Mouse (Mus musculus) heart, embryonic 10.5 days (tissue): ENCODE results near the gene Cdh5. TPM values are rescaled to one million over a fixed set of nuclear protein-coding genes. Genes with fewer than 3 reads are reported as not detected.
"Not testable (repeated sequence)": the region's sequence is repeated elsewhere in the genome, so short reads cannot be mapped to it uniquely, and the experiment has no call there.

ENCODE experiments used
- DNase-seq: peaks from one replicate; pipeline ENCODE4 v3.0.0-alpha.2; 2017; ENCODE audit warnings: low spot score
- H3K27ac ChIP-seq: fragments of 300-500 bp; sonication (generic); 2 replicates; pipeline ENCODE4 v1.5.1; 2016; ENCODE audit warnings: mild to moderate bottlenecking
- H3K27me3 ChIP-seq: fragments of 300-500 bp; sonication (generic); 2 replicates; pipeline ENCODE4 v1.6.1; 2016; ENCODE audit warnings: mild to moderate bottlenecking; ENCODE audit not compliant: poor library complexity, insufficient read depth, severe bottlenecking
- H3K36me3 ChIP-seq: fragments of 300-500 bp; sonication (generic); 2 replicates; pipeline ENCODE4 v1.6.1; 2016; ENCODE audit warnings: mild to moderate bottlenecking, moderate library complexity
- H3K4me1 ChIP-seq: fragments of 300-500 bp; sonication (generic); 2 replicates; pipeline ENCODE4 v1.6.1; 2016; ENCODE audit warnings: mild to moderate bottlenecking
- H3K4me3 ChIP-seq: fragments of 300-500 bp; sonication (generic); 2 replicates; pipeline ENCODE4 v1.5.1; 2016; ENCODE audit warnings: mild to moderate bottlenecking, moderate library complexity
- H3K9me3 ChIP-seq: fragments of 300-500 bp; sonication (generic); 2 replicates; pipeline ENCODE4 v1.6.1; 2016; ENCODE audit warnings: mild to moderate bottlenecking, moderate library complexity
- WGBS: fragments of 180-500 bp; shearing (Covaris S2); methylation state at CpG from one replicate; pipeline ENCODE4 v1.1.7; 2016; 5-methylcytosine and 5-hydroxymethylcytosine counted together
- polyA plus RNA-seq: library from polyadenylated mRNA; unstranded; fragments of >200 nt; fragmentation: Nextera tagmentation; extraction: Ambion mirVana; gene quantifications from 2 replicates; pipeline ENCODE4 v1.2.1, GENCODE M21; 2016

Cdh5 gene
- polyA plus RNA-seq, 1 experiment from 2014 or later = 34.1 TPM

DNA sequence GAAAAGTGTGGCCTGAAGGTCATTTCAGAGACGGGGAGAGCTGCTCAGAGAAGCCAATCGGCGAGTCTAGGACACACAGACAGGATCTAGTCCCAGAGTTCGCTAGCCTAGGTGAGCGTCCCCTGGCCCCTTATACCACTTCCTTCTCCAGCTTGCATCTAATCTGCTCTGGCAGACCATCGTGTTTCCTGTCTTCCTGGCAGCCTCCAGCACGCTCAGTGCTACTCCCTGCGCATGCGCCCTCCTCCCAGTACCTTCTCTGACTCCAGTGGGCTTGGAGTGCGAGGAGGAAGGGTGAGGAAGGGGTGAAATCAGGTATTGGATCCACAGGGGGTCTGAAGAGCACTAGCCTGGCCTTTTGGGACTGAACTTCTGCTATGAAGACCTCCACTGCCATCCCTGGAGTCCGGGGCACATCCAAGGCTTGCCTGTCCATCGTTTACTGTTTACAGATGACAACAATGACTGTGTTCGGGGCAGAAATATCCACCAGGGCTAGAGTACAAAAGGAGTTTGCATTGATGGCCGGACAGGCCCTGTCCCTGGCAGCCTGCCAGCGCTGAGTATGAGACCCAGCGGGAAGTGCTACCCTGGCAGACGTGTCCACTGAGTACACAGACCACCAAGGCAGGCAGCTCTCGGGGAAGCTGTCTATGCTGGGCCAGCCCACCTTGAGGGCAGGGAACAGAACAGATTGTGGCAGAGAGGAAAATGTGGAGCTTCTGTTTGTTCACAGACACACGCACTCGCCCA lies 1.9 kb upstream of the Cdh5 start:
- DNase-seq = no peak
- no peak overlapping the region for H3K4me3 ChIP-seq
- H3K27me3 ChIP-seq = no peaks in the 10 kb centered on the region
- 55% methylated on average over 20 of the region's 20 CpGs for WGBS
- H3K36me3 ChIP-seq = no peaks in the 10 kb centered on the region
- peak overlapping the region; percentile 73 for H3K27ac ChIP-seq
- peaks cover 37% of the 10 kb centered on the region for H3K4me1 ChIP-seq
- no peaks in the 10 kb centered on the region for H3K9me3 ChIP-seq

- DNase-seq, H3K36me3 ChIP-seq, H3K9me3 ChIP-seq, H3K4me3 ChIP-seq, H3K27me3 ChIP-seq: not testable (repeated sequence)
- Histone ChIP-seq H3K4me1 (peaks cover 31% of the 10 kb centered on the region), H3K27ac (peak overlapping the region; percentile 71; the same call in 1 of the 2 replicates)
- whole genome bisulfite sequencing = 94% methylated on average over 6 of the region's 6 CpGs
Measured at GRCm38 (mm10) chr8:104100724-104101123, 701 bp upstream of the Cdh5 start.

GRCm38 (mm10) chr8:104103462-104103861 lies 2.0 kb downstream of the Cdh5 start:
- H3K9me3 ChIP-seq = no peaks in the 10 kb centered on the region
- peak overlapping the region; percentile 71; the same call in 1 of the 2 replicates for H3K27ac ChIP-seq
- no peaks in the 10 kb centered on the region for H3K36me3 ChIP-seq
- H3K4me1 ChIP-seq = peaks cover 41% of the 10 kb centered on the region
- H3K27me3 ChIP-seq = no peaks in the 10 kb centered on the region
- WGBS = 60% methylated on average over 7 of the region's 7 CpGs
- H3K4me3 ChIP-seq = peak overlapping the region; percentile 50
- DNase-seq = no peak

GRCm38 (mm10) chr8:104105768-104106167 lies 4.3 kb downstream of the Cdh5 start:
- no peaks in the 10 kb centered on the region for H3K27me3 ChIP-seq

DNA sequence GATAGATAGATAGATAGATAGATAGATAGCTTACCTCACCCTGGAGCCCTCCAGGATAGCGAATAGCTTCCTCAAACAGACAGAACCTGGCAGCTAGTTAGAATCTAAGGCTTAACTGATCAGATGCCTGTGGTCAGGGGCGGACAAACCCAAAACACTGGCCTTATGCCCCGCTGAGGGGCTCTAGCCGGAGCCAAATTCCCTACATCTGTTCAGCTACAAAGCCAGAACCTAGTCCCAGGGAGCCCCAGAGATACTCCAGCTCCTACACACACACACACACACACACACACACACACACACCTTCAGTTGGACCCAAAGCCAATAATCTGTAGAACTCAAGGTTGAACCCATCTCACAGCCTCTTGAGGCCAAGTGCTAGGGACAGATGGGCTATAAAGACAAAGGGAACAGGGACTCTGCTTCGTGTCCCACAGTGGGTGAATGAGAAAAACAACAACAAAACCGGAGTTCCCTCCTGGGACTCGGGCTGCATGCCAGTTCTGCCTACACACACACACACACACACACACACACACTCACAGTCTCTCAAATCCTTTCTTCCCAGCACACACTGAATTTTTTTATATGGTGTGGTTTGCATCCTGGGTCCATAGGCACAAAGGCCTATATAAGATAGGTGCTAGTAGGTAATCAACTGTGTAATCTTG lies 5.0 kb downstream of the Cdh5 start:
- DNase-seq = no peak
- H3K4me3 ChIP-seq = no peak overlapping the region

More at GRCm38 (mm10) chr8:104105768-104106167, 4.3 kb downstream of the Cdh5 start:
- 56% methylated on average over 6 of the region's 6 CpGs for WGBS
- Histone ChIP-seq H3K27ac (no peak overlapping the region), H3K36me3 (no peaks in the 10 kb centered on the region), H3K4me1 (peaks cover 27% of the 10 kb centered on the region), H3K9me3 (no peaks in the 10 kb centered on the region), H3K4me3 (no peak overlapping the region)
- DNase-seq = no peak

GRCm38 (mm10) chr8:104107111-104107510 lies 5.7 kb downstream of the Cdh5 start:
- no peaks in the 10 kb centered on the region for H3K27me3 ChIP-seq
- no peak overlapping the region for H3K27ac ChIP-seq
- no peaks in the 10 kb centered on the region for H3K9me3 ChIP-seq
- H3K36me3 ChIP-seq = 0 out of 2 replicates have a peak, but pooled peaks cover under 1% of the 10 kb centered on the region
- DNase-seq = no peak
- peaks cover 19% of the 10 kb centered on the region for H3K4me1 ChIP-seq
- H3K4me3 ChIP-seq = no peak overlapping the region

More for the DNA sequence above, 5.0 kb downstream of the Cdh5 start:
- Histone ChIP-seq H3K4me1 (peaks cover 23% of the 10 kb centered on the region), H3K27ac (no peak overlapping the region), H3K36me3 (no peaks in the 10 kb centered on the region), H3K27me3 (no peaks in the 10 kb centered on the region), H3K9me3 (no peaks in the 10 kb centered on the region)
- WGBS = 81% methylated on average over 6 of the region's 7 CpGs

GRCm38 (mm10) chr8:104108048-104108447 lies 6.6 kb downstream of the Cdh5 start:
- no peak overlapping the region for H3K27ac ChIP-seq
- H3K36me3 ChIP-seq = 0 out of 2 replicates have a peak, but pooled peaks cover 9% of the 10 kb centered on the region
- H3K4me1 ChIP-seq = peaks cover 19% of the 10 kb centered on the region
- H3K27me3 ChIP-seq = no peaks in the 10 kb centered on the region
- no peak for DNase-seq
- no peaks in the 10 kb centered on the region for H3K9me3 ChIP-seq
- no peak overlapping the region for H3K4me3 ChIP-seq
- WGBS = 25% methylated on average over 5 of the region's 5 CpGs

DNA sequence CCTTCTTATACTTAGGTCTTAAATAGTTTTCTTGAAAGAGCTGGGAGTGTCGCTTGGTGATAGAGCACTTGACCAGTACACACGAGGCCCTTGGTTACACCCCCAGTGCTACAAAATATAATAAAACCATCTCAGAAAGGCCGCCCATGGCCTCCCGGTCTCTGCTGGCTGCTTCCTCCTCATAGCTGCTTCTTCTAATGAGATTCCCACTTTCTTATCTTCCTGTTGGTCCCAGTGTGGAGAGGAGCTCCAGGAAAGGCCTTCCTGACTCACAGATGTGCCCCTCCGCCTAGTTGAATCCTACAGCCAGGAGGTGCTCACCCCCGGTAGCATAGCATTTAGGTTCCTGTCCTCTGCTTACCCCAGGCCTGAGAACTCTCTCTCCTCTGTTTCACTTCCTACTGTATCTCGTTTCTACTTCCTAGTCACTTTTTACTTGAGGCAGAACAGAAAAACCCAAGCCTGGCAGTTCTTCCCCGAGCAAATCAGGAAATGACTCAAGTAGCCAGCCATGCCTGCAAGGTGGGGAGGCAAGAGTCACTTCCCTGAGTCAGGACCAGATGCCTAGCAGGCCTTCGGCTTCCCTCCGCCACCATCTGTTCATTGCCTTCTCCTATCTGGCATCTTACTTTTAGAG lies 9.2 kb downstream of the Cdh5 start:
- H3K36me3 ChIP-seq = peaks cover 16% of the 10 kb centered on the region; the same call in 1 of the 2 replicates
- H3K9me3 ChIP-seq = no peaks in the 10 kb centered on the region
- H3K4me3 ChIP-seq = no peak overlapping the region
- WGBS = 61% methylated on average over 10 of the region's 10 CpGs
- no peaks in the 10 kb centered on the region for H3K27me3 ChIP-seq
- peaks cover 15% of the 10 kb centered on the region for H3K4me1 ChIP-seq
- H3K27ac ChIP-seq = 0 out of 2 replicates have a peak overlapping the region, but pooled peaks have one; percentile 30
- no peak for DNase-seq

- 77% methylated on average over 12 of the region's 12 CpGs for WGBS
- DNase-seq = no peak
- Histone ChIP-seq H3K27ac (no peak overlapping the region), H3K4me3 (no peak overlapping the region), H3K4me1 (peaks cover 3% of the 10 kb centered on the region; the same call in 1 of the 2 replicates), H3K27me3 (no peaks in the 10 kb centered on the region), H3K9me3 (no peaks in the 10 kb centered on the region), H3K36me3 (peaks cover 9% of the 10 kb centered on the region; the same call in 1 of the 2 replicates)
Measured at GRCm38 (mm10) chr8:104121640-104122416, 20.4 kb downstream of the Cdh5 start.

- Histone ChIP-seq H3K4me3 (no peak overlapping the region), H3K9me3 (no peaks in the 10 kb centered on the region), H3K27me3 (no peaks in the 10 kb centered on the region), H3K4me1 (peaks cover 8% of the 10 kb centered on the region; the same call in 1 of the 2 replicates), H3K27ac (no peak overlapping the region), H3K36me3 (peaks cover 4% of the 10 kb centered on the region; the same call in 1 of the 2 replicates)
- DNase-seq = no peak
- WGBS = 87% methylated on average over 2 of the region's 2 CpGs
Measured at GRCm38 (mm10) chr8:104123080-104123657, 21.7 kb downstream of the Cdh5 start.

DNA sequence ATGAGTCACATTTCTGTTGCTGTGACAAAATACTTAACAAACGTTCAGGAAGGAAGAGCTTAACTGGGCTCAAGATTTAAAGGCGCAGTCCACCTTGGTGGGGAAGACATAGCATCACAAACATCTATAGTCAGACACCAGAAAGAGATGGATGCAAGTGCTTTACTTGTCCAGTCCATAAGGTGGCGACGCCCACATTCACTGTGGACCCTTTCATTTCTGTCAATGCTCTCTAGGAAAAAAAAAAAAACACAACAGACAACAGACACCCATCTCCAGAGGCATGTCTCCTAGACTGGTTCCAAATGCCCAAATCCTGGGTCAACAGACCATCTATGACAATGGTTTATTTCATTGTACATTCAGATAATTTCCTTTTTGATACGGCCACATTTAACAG lies 23.1 kb downstream of the Cdh5 start:
- H3K27ac ChIP-seq = no peak overlapping the region
- WGBS = 73% methylated on average over 5 of the region's 5 CpGs
- H3K36me3 ChIP-seq = no peaks in the 10 kb centered on the region
- DNase-seq = no peak
- no peaks in the 10 kb centered on the region for H3K9me3 ChIP-seq
- no peak overlapping the region for H3K4me3 ChIP-seq
- H3K27me3 ChIP-seq = no peaks in the 10 kb centered on the region
- peaks cover 8% of the 10 kb centered on the region; the same call in 1 of the 2 replicates for H3K4me1 ChIP-seq
